Mouse (Mus musculus): ENCODE measurements around the gene Kcnc3. TPM values are rescaled to one million over a fixed set of nuclear protein-coding genes. Genes with fewer than 3 reads are reported as not detected.

Kcnc3 gene
- polyA plus RNA-seq, 1 experiment = 0.26 TPM

DNA sequence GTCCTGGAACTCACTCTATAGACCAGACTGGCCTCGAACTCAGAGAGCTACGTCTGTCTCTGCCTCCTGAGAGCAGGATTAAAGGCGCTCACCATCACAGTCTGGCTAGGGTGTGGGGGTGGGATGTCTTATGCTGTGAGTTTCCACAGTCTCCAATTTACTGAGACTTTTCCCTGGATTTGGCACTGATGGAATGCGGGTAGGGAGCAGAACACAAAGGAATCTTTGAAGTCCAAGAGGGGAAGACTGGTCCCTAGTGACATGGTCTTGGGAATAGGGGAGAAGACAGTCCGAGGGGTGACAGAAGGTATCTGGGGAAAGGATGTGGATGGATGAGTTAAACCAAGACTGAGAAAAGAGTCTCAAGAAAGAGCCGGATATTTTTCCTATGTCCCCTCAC, 2.8 kb upstream of the Kcnc3 start:
- Histone ChIP-seq H3K79me3 (ENCODE audit: low read depth) (no peaks in the 10 kb centered on the region), H3ac (ENCODE audit: control insufficient read depth, insufficient read length, low read depth) (no peak overlapping the region), H3K36me3 (ENCODE audit: control insufficient read depth, insufficient read depth) (no peaks in the 10 kb centered on the region), H3K27me3 (ENCODE audit: control insufficient read depth, insufficient read depth, insufficient read length) (peaks cover 50% of the 10 kb centered on the region), H3K4me3 (ENCODE audit: insufficient read depth, poor library complexity, severe bottlenecking) (no peak overlapping the region), H3K79me2 (ENCODE audit: control insufficient read depth, insufficient read depth) (no peaks in the 10 kb centered on the region)
- TF ChIP-seq CEBPB (IDR thresholded peaks at IDR 0.05; ENCODE audit: low read depth) = no peak

DNA sequence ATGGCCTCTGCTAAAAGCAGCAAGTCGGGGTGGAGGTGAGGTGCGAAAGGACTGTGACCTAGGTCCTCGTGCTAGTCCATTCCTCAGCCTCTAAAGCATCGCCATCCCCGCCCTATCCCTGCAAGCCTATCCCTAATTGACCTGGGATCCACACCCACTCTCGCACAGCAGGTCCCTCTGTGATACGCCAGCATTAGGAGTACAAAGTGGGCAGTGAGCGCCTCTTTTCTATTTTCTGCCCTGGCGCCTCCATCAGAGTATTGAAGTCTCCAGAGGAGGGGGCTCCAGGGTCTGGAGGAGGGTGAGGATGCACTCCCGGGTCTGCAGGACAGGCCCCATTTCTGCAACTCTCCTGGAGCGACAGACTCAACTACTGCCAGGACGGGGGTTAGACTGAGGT, 2.1 kb upstream of the Kcnc3 start:
- Histone ChIP-seq H3K4me3 (ENCODE audit: insufficient read depth, poor library complexity, severe bottlenecking) (no peak overlapping the region), H3K79me2 (ENCODE audit: control insufficient read depth, insufficient read depth) (no peaks in the 10 kb centered on the region), H3K27me3 (ENCODE audit: control insufficient read depth, insufficient read depth, insufficient read length) (peaks cover 48% of the 10 kb centered on the region), H3K79me3 (ENCODE audit: low read depth) (no peaks in the 10 kb centered on the region), H3K36me3 (ENCODE audit: control insufficient read depth, insufficient read depth) (no peaks in the 10 kb centered on the region), H3ac (ENCODE audit: control insufficient read depth, insufficient read length, low read depth) (no peak overlapping the region)
- TF ChIP-seq MAX (IDR thresholded peaks at IDR 0.05) = no peak
- TF ChIP-seq MYOD1 (IDR thresholded peaks at IDR 0.05; ENCODE audit: control insufficient read depth, insufficient read length, low read depth) = no peak
- no peak for TF ChIP-seq MYOG (IDR thresholded peaks at IDR 0.05; ENCODE audit: control insufficient read depth, extremely low read depth, insufficient read length)
- TF ChIP-seq CEBPB (IDR thresholded peaks at IDR 0.05; ENCODE audit: low read depth) = no peak
- TF ChIP-seq CTCF (IDR thresholded peaks at IDR 0.05; ENCODE audit: control insufficient read depth, insufficient read depth, insufficient read length) = no peak
- no peak for TF ChIP-seq USF1 (IDR thresholded peaks at IDR 0.05; ENCODE audit: low read depth)
- no peak for TF ChIP-seq FOSL1 (IDR thresholded peaks at IDR 0.05; ENCODE audit: insufficient read depth, low read length, poor library complexity, severe bottlenecking)

DNA sequence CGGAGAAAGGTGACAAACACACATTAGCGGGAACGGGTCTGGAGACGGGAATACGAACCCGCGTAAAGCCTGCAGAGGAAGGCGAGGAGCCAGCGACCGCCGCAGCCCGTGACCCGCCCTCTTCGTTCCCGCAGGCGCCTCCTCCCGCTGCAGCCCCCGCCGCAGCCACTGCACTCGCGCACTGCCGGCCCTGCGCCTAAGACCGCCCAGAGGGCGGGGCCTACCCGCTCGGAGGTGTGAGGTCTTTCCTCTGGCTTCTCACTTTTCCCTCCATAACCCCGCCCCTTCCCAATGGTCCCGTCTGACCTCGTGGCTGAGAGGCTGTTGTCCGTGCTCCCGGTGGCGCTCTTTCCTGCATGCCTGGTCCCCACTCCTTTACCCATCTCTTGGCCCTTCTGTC, 1.3 kb upstream of the Kcnc3 start:
- Histone ChIP-seq H3ac (ENCODE audit: control insufficient read depth, insufficient read length, low read depth) (no peak overlapping the region), H3K79me2 (ENCODE audit: control insufficient read depth, insufficient read depth) (no peaks in the 10 kb centered on the region), H3K27me3 (ENCODE audit: control insufficient read depth, insufficient read depth, insufficient read length) (peaks cover 48% of the 10 kb centered on the region), H3K79me3 (ENCODE audit: low read depth) (no peaks in the 10 kb centered on the region), H3K36me3 (ENCODE audit: control insufficient read depth, insufficient read depth) (no peaks in the 10 kb centered on the region), H3K4me3 (ENCODE audit: insufficient read depth, poor library complexity, severe bottlenecking) (no peak overlapping the region)
- TF ChIP-seq USF1 (IDR thresholded peaks at IDR 0.05; ENCODE audit: low read depth) (no peak), CTCF (IDR thresholded peaks at IDR 0.05; ENCODE audit: control insufficient read depth, insufficient read depth, insufficient read length) (no peak), MAX (IDR thresholded peaks at IDR 0.05) (no peak), MYOD1 (IDR thresholded peaks at IDR 0.05; ENCODE audit: control insufficient read depth, insufficient read length, low read depth) (no peak), CEBPB (IDR thresholded peaks at IDR 0.05; ENCODE audit: low read depth) (no peak), FOSL1 (IDR thresholded peaks at IDR 0.05; ENCODE audit: insufficient read depth, low read length, poor library complexity, severe bottlenecking) (no peak), MYOG (IDR thresholded peaks at IDR 0.05; ENCODE audit: control insufficient read depth, extremely low read depth, insufficient read length) (no peak)

DNA sequence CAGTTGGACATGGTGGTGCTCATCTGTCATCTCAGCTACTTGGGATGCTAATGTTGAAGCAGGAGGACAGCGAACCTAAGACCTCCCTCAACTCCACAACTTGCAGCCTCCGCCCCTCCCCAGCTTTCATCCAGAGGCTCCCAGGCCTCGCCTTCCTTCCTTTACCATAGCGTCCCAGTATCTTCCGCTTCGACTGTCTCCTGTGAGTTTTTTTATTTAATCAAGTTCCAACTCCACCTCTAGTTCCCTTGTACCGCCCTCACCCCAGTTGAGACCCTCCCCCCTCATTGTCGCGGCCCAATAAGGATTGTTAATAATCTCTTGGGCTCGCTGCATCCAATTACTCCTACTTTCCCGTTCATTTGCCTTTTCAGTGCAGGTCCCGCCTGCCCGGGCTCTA, 518 bp upstream of the Kcnc3 start:
- H3K36me3 ChIP-seq (ENCODE audit: control insufficient read depth, insufficient read depth) = no peaks in the 10 kb centered on the region
- H3K79me2 ChIP-seq (ENCODE audit: control insufficient read depth, insufficient read depth) = no peaks in the 10 kb centered on the region
- no peak for TF ChIP-seq MYOG (IDR thresholded peaks at IDR 0.05; ENCODE audit: control insufficient read depth, extremely low read depth, insufficient read length)
- TF ChIP-seq CTCF (IDR thresholded peaks at IDR 0.05; ENCODE audit: control insufficient read depth, insufficient read depth, insufficient read length) = no peak
- TF ChIP-seq MYOD1 (IDR thresholded peaks at IDR 0.05; ENCODE audit: control insufficient read depth, insufficient read length, low read depth) = no peak
- no peak for TF ChIP-seq USF1 (IDR thresholded peaks at IDR 0.05; ENCODE audit: low read depth)
- no peak for TF ChIP-seq MAX (IDR thresholded peaks at IDR 0.05)
- TF ChIP-seq CEBPB (IDR thresholded peaks at IDR 0.05; ENCODE audit: low read depth) = no peak
- TF ChIP-seq FOSL1 (IDR thresholded peaks at IDR 0.05; ENCODE audit: insufficient read depth, low read length, poor library complexity, severe bottlenecking) = no peak
- peaks cover 48% of the 10 kb centered on the region for H3K27me3 ChIP-seq (ENCODE audit: control insufficient read depth, insufficient read depth, insufficient read length)
- H3K4me3 ChIP-seq (ENCODE audit: insufficient read depth, poor library complexity, severe bottlenecking) = no peak overlapping the region
- H3K79me3 ChIP-seq (ENCODE audit: low read depth) = no peaks in the 10 kb centered on the region
- H3ac ChIP-seq (ENCODE audit: control insufficient read depth, insufficient read length, low read depth) = no peak overlapping the region

DNA sequence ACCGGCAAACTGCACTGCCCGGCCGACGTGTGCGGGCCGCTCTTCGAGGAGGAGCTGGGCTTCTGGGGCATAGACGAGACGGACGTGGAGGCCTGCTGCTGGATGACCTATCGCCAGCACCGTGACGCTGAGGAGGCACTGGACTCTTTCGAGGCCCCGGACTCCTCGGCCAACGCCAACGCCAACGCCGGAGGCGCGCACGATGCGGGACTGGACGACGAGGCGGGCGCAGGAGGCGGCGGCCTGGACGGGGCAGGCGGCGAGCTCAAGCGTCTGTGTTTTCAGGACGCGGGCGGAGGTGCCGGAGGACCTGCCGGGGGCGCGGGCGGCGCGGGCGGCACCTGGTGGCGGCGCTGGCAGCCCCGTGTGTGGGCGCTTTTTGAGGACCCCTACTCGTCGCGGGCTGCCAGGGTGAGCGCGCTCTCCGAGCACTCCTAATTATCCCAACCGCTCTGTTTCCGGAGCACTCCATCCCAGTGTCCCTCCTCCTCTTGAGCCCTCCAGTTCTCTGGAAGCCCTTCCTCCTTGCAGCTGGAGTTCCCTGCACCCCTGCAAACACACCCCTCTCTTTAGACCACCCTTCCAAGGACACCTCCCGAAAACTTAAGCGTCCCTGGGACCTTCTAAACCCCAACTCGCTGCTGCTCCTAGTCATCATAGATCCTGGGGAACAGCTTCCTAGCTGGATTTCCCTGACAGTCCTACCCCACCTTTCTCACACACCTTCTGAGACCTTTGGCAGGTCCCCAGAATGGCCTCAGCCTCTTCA, 1.1 kb downstream of the Kcnc3 start:
- TF ChIP-seq CEBPB (IDR thresholded peaks at IDR 0.05; ENCODE audit: low read depth) = no peak
- no peak for TF ChIP-seq MYOD1 (IDR thresholded peaks at IDR 0.05; ENCODE audit: control insufficient read depth, insufficient read length, low read depth)
- no peak for TF ChIP-seq MAX (IDR thresholded peaks at IDR 0.05)
- TF ChIP-seq MYOG (IDR thresholded peaks at IDR 0.05; ENCODE audit: control insufficient read depth, extremely low read depth, insufficient read length) = no peak
- no peak for TF ChIP-seq FOSL1 (IDR thresholded peaks at IDR 0.05; ENCODE audit: insufficient read depth, low read length, poor library complexity, severe bottlenecking)
- no peak for TF ChIP-seq USF1 (IDR thresholded peaks at IDR 0.05; ENCODE audit: low read depth)
- TF ChIP-seq CTCF (IDR thresholded peaks at IDR 0.05; ENCODE audit: control insufficient read depth, insufficient read depth, insufficient read length) = no peak
- no peaks in the 10 kb centered on the region for H3K79me3 ChIP-seq (ENCODE audit: low read depth)
- H3K36me3 ChIP-seq (ENCODE audit: control insufficient read depth, insufficient read depth) = no peaks in the 10 kb centered on the region
- no peaks in the 10 kb centered on the region for H3K79me2 ChIP-seq (ENCODE audit: control insufficient read depth, insufficient read depth)
- H3K27me3 ChIP-seq (ENCODE audit: control insufficient read depth, insufficient read depth, insufficient read length) = peaks cover 39% of the 10 kb centered on the region
- H3ac ChIP-seq (ENCODE audit: control insufficient read depth, insufficient read length, low read depth) = peak overlapping the region; percentile 30
- H3K4me3 ChIP-seq (ENCODE audit: insufficient read depth, poor library complexity, severe bottlenecking) = no peak overlapping the region

DNA sequence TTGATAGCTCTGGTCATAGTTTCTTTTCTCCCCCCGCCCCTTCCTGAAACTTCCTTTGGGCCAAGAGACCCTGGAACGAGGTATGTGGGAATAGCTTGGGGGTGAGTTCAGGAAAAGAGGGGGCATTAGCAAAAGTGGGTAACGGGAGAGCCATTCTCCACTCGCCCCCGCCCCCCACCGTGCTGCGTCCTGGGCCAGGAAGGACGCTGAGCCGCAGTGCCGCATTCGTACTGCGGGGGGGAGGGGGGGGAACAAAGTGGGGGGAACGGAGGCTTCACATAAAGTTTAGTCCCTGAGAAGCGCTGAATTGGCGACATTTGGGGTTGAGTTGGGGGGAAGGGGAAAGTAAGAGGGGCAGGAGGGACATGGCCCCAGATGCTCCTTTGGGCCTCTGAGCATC, 2.6 kb downstream of the Kcnc3 start:
- no peaks in the 10 kb centered on the region for H3K79me2 ChIP-seq (ENCODE audit: control insufficient read depth, insufficient read depth)
- H3K36me3 ChIP-seq (ENCODE audit: control insufficient read depth, insufficient read depth) = no peaks in the 10 kb centered on the region
- TF ChIP-seq MYOD1 (IDR thresholded peaks at IDR 0.05; ENCODE audit: control insufficient read depth, insufficient read length, low read depth) (no peak), CTCF (IDR thresholded peaks at IDR 0.05; ENCODE audit: control insufficient read depth, insufficient read depth, insufficient read length) (no peak), MYOG (IDR thresholded peaks at IDR 0.05; ENCODE audit: control insufficient read depth, extremely low read depth, insufficient read length) (no peak), MAX (IDR thresholded peaks at IDR 0.05) (no peak), CEBPB (IDR thresholded peaks at IDR 0.05; ENCODE audit: low read depth) (no peak), FOSL1 (IDR thresholded peaks at IDR 0.05; ENCODE audit: insufficient read depth, low read length, poor library complexity, severe bottlenecking) (no peak), USF1 (IDR thresholded peaks at IDR 0.05; ENCODE audit: low read depth) (no peak)
- H3ac ChIP-seq (ENCODE audit: control insufficient read depth, insufficient read length, low read depth) = no peak overlapping the region
- H3K27me3 ChIP-seq (ENCODE audit: control insufficient read depth, insufficient read depth, insufficient read length) = peaks cover 32% of the 10 kb centered on the region
- no peaks in the 10 kb centered on the region for H3K79me3 ChIP-seq (ENCODE audit: low read depth)
- no peak overlapping the region for H3K4me3 ChIP-seq (ENCODE audit: insufficient read depth, poor library complexity, severe bottlenecking)

Measured in C2C12 (cell line).